Mouse (Mus musculus): ENCODE data around the gene Gm14862. TPM values are rescaled to one million over a fixed set of nuclear protein-coding genes. Genes with fewer than 3 reads are reported as not detected.

The Gm14862 gene
- polyA plus RNA-seq, 1 experiment: not detected

- H3K27ac ChIP-seq (ENCODE audit: control insufficient read depth, insufficient read depth, low read length): no peak overlapping the region
- 56% methylated on average over 12 of the region's 12 CpGs for WGBS
- no peak for TF ChIP-seq CTCF (IDR thresholded peaks at IDR 0.05; ENCODE audit: borderline replicate concordance, control insufficient read depth, extremely low read depth, insufficient read depth, low read length, poor library complexity)
- TF ChIP-seq POLR2A (IDR thresholded peaks at IDR 0.05; ENCODE audit: control insufficient read depth, extremely low read depth, insufficient read depth, low read length, poor library complexity): no peak
- H3K27me3 ChIP-seq (ENCODE audit: control insufficient read depth, insufficient read depth, low read length): no peaks in the 10 kb centered on the region
- DNase-seq: no peak
- H3K36me3 ChIP-seq (ENCODE audit: control insufficient read depth, insufficient read depth, low read length): no peaks in the 10 kb centered on the region
- H3K4me3 ChIP-seq (ENCODE audit: control insufficient read depth, insufficient read depth, low read length): peak overlapping the region; percentile 91
- 0 out of 2 replicates have a peak, but pooled peaks cover 4% of the 10 kb centered on the region for H3K4me1 ChIP-seq (replicated peaks; ENCODE audit: control insufficient read depth, insufficient read depth, low read length)
Measured at GRCm38 (mm10) chrX:9273377-9274002, 16.8 kb upstream of the Gm14862 start.

- no peaks in the 10 kb centered on the region for H3K27me3 ChIP-seq (ENCODE audit: control insufficient read depth, insufficient read depth, low read length)
- peak; percentile 53 for DNase-seq
- WGBS: under 1% methylated on average over 51 of the region's 94 CpGs
- H3K36me3 ChIP-seq (ENCODE audit: control insufficient read depth, insufficient read depth, low read length): no peaks in the 10 kb centered on the region
- H3K4me3 ChIP-seq (ENCODE audit: control insufficient read depth, insufficient read depth, low read length): peak within 1 kb of the TSS; percentile 91
- 0 out of 2 replicates have a peak, but pooled peaks cover 4% of the 10 kb centered on the region for H3K4me1 ChIP-seq (replicated peaks; ENCODE audit: control insufficient read depth, insufficient read depth, low read length)
- no peak within 1 kb of the TSS for H3K27ac ChIP-seq (ENCODE audit: control insufficient read depth, insufficient read depth, low read length)
- no peak for TF ChIP-seq POLR2A (IDR thresholded peaks at IDR 0.05; ENCODE audit: control insufficient read depth, extremely low read depth, insufficient read depth, low read length, poor library complexity)
- no peak for TF ChIP-seq CTCF (IDR thresholded peaks at IDR 0.05; ENCODE audit: borderline replicate concordance, control insufficient read depth, extremely low read depth, insufficient read depth, low read length, poor library complexity)
Measured at GRCm38 (mm10) chrX:9272460-9273361, 16.0 kb upstream of the Gm14862 start, which contains the start of gene Xk. Gene Xk (plus strand): TSS chrX:9272756.

DNA sequence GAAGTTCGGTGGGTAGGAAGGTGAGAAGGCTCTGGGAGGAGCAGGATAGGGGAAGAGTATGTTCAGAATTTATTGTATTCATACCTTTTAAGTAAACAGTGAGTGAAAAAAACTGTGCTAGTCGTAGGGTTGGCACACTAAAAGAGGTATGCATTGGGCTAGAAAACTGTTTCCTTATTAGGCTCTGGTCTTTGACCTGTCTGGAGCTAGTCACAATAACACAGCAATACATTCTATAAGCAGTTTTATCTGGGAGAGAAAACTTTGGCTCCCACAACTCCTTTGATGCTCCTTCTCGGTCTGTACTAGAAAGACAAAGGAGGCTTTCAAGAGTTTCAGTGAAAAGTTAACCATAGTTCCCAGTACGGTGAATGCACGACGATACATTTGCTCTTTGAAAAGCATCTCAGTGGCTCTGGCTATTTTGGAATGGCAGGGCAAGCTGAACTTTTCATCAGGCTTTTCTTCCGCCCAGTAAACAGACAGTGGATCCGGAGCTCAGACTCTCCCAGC, 15.3 kb upstream of the Gm14862 start:
- Histone ChIP-seq H3K27me3 (ENCODE audit: control insufficient read depth, insufficient read depth, low read length) (no peaks in the 10 kb centered on the region), H3K4me3 (ENCODE audit: control insufficient read depth, insufficient read depth, low read length) (peak overlapping the region; percentile 91), H3K4me1 (replicated peaks; ENCODE audit: control insufficient read depth, insufficient read depth, low read length) (0 out of 2 replicates have a peak, but pooled peaks cover 4% of the 10 kb centered on the region), H3K36me3 (ENCODE audit: control insufficient read depth, insufficient read depth, low read length) (no peaks in the 10 kb centered on the region), H3K27ac (ENCODE audit: control insufficient read depth, insufficient read depth, low read length) (no peak overlapping the region)
- 7% methylated on average over 8 of the region's 8 CpGs for WGBS
- DNase-seq: no peak
- no peak for TF ChIP-seq CTCF (IDR thresholded peaks at IDR 0.05; ENCODE audit: borderline replicate concordance, control insufficient read depth, extremely low read depth, insufficient read depth, low read length, poor library complexity)
- TF ChIP-seq POLR2A (IDR thresholded peaks at IDR 0.05; ENCODE audit: control insufficient read depth, extremely low read depth, insufficient read depth, low read length, poor library complexity): no peak

DNA sequence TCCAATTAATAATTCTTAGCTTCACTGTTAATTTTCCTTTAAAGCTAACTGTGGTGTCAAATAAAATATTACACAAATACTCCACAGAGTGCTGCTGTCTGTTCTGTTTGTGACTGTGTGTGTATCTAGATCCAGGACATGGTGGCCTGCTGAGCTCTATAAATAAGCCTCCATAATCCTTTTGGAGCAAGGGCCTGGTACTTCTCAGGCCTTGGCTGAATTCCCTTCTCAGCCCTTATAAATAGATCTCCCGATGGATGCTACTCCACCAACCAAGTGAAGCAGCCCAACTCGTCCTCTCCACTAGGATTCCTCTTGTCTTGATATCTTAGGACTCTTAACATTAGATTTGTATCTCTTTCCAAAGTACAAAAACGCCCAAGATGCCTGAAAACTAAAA, 14.4 kb upstream of the Gm14862 start:
- no peaks in the 10 kb centered on the region for H3K27me3 ChIP-seq (ENCODE audit: control insufficient read depth, insufficient read depth, low read length)
- H3K4me1 ChIP-seq (replicated peaks; ENCODE audit: control insufficient read depth, insufficient read depth, low read length): 0 out of 2 replicates have a peak, but pooled peaks cover 4% of the 10 kb centered on the region
- no peak overlapping the region for H3K27ac ChIP-seq (ENCODE audit: control insufficient read depth, insufficient read depth, low read length)
- no peak for DNase-seq
- H3K36me3 ChIP-seq (ENCODE audit: control insufficient read depth, insufficient read depth, low read length): no peaks in the 10 kb centered on the region
- 97% methylated on average over 3 of the region's 3 CpGs for whole genome bisulfite sequencing
- TF ChIP-seq CTCF (IDR thresholded peaks at IDR 0.05; ENCODE audit: borderline replicate concordance, control insufficient read depth, extremely low read depth, insufficient read depth, low read length, poor library complexity): no peak
- no peak for TF ChIP-seq POLR2A (IDR thresholded peaks at IDR 0.05; ENCODE audit: control insufficient read depth, extremely low read depth, insufficient read depth, low read length, poor library complexity)
- H3K4me3 ChIP-seq (ENCODE audit: control insufficient read depth, insufficient read depth, low read length): no peak overlapping the region

DNA sequence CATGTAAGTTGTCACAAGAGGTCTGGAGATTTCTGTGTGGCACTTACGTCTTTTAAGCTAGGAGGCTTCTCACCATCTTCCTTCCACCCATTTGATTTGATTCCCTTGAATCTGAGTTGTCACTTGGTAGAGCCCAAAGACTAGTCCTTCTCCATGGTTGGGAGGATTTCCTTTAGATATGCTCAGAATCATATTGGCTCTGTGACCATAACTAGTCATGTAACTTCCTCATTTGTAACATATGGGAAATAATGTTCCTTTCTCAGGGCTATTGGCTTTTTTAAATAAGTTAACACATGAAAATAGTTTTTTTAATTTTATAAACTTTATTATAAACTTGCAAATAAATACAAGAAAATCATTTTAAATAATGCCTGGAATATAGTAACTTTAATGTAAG, 2.6 kb upstream of the Gm14862 start:
- H3K4me1 ChIP-seq (replicated peaks; ENCODE audit: control insufficient read depth, insufficient read depth, low read length): no peaks in the 10 kb centered on the region
- no peak overlapping the region for H3K4me3 ChIP-seq (ENCODE audit: control insufficient read depth, insufficient read depth, low read length)
- WGBS: 76% methylated on average over 1 of the region's 1 CpGs
- H3K27me3 ChIP-seq (ENCODE audit: control insufficient read depth, insufficient read depth, low read length): no peaks in the 10 kb centered on the region
- DNase-seq: no peak
- TF ChIP-seq CTCF (IDR thresholded peaks at IDR 0.05; ENCODE audit: borderline replicate concordance, control insufficient read depth, extremely low read depth, insufficient read depth, low read length, poor library complexity) (no peak), POLR2A (IDR thresholded peaks at IDR 0.05; ENCODE audit: control insufficient read depth, extremely low read depth, insufficient read depth, low read length, poor library complexity) (no peak)
- no peak overlapping the region for H3K27ac ChIP-seq (ENCODE audit: control insufficient read depth, insufficient read depth, low read length)
- H3K36me3 ChIP-seq (ENCODE audit: control insufficient read depth, insufficient read depth, low read length): no peaks in the 10 kb centered on the region

- Histone ChIP-seq H3K36me3 (ENCODE audit: control insufficient read depth, insufficient read depth, low read length) (no peaks in the 10 kb centered on the region), H3K4me3 (ENCODE audit: control insufficient read depth, insufficient read depth, low read length) (no peak overlapping the region), H3K27ac (ENCODE audit: control insufficient read depth, insufficient read depth, low read length) (no peak overlapping the region), H3K4me1 (replicated peaks; ENCODE audit: control insufficient read depth, insufficient read depth, low read length) (no peaks in the 10 kb centered on the region), H3K27me3 (ENCODE audit: control insufficient read depth, insufficient read depth, low read length) (no peaks in the 10 kb centered on the region)
- no peak for DNase-seq
- WGBS: 84% methylated on average over 7 of the region's 7 CpGs
- TF ChIP-seq CTCF (IDR thresholded peaks at IDR 0.05; ENCODE audit: borderline replicate concordance, control insufficient read depth, extremely low read depth, insufficient read depth, low read length, poor library complexity): no peak
- TF ChIP-seq POLR2A (IDR thresholded peaks at IDR 0.05; ENCODE audit: control insufficient read depth, extremely low read depth, insufficient read depth, low read length, poor library complexity): no peak
Measured at GRCm38 (mm10) chrX:9257831-9258230, 1.1 kb upstream of the Gm14862 start.
